Mouse (Mus musculus) forebrain, embryonic 14.5 days (tissue): Measurements from ENCODE around the gene Fntb. TPM values are rescaled to one million over a fixed set of nuclear protein-coding genes. Genes with fewer than 3 reads are reported as not detected.

Experiments
- ATAC-seq: fragments of 200-750 bp; cut with Nextera tagmentation; 2 replicates; pipeline ENCODE4 v1.8.0; 2017; ENCODE audit warnings: mild to moderate bottlenecking, moderate library complexity
- DNase-seq: peaks from one replicate; pipeline ENCODE4 v3.0.0-alpha.2; 2015; ENCODE audit warnings: low spot score
- H3K27ac ChIP-seq: fragments of 300-500 bp; sonication (generic); 2 replicates; pipeline ENCODE4 v1.5.1; 2014; ENCODE audit warnings: low read depth, mild to moderate bottlenecking, control low read depth, low read length, moderate library complexity
- H3K27me3 ChIP-seq: fragments of 300-500 bp; sonication (generic); replicated peaks from 2 replicates; pipeline ENCODE4 v1.6.1; 2014; ENCODE audit warnings: low read length, control low read depth, mixed read lengths; ENCODE audit not compliant: control insufficient read depth, insufficient read depth
- H3K36me3 ChIP-seq: fragments of 300-500 bp; sonication (generic); 2 replicates; pipeline ENCODE4 v1.6.1; 2014; ENCODE audit warnings: low read length, control low read depth; ENCODE audit not compliant: control insufficient read depth, insufficient read depth
- H3K4me1 ChIP-seq: fragments of 300-500 bp; sonication (generic); 2 replicates; pipeline ENCODE4 v1.6.1; 2014; ENCODE audit warnings: antibody characterized with exemption, low read length, control low read depth; ENCODE audit not compliant: control insufficient read depth, insufficient read depth
- H3K4me2 ChIP-seq: fragments of 300-500 bp; sonication (generic); 2 replicates; pipeline ENCODE4 v1.6.1; 2014; ENCODE audit warnings: mild to moderate bottlenecking, control low read depth, low read length
- H3K4me3 ChIP-seq: fragments of 300-500 bp; sonication (generic); 2 replicates; pipeline ENCODE4 v1.5.1; 2014; ENCODE audit warnings: low read depth, low read length, control low read depth
- H3K9ac ChIP-seq: fragments of 300-500 bp; sonication (generic); 2 replicates; pipeline ENCODE4 v1.6.1; 2014; ENCODE audit warnings: mild to moderate bottlenecking, low read length, control low read depth, moderate library complexity
- H3K9me3 ChIP-seq: fragments of 300-500 bp; sonication (generic); replicated peaks from 2 replicates; pipeline ENCODE4 v1.6.1; 2016; ENCODE audit warnings: low read length, control low read depth, mixed read lengths; ENCODE audit not compliant: control insufficient read depth
- WGBS: fragments of 180-500 bp; shearing (Covaris S2); extraction: QIAGEN DNeasy Blood & Tissue Kit; methylation state at CpG from one replicate; pipeline ENCODE4 v1.1.7; 2014; 5-methylcytosine and 5-hydroxymethylcytosine counted together
- polyA plus RNA-seq: library from polyadenylated mRNA; unstranded; fragments of >200 nt; fragmentation: Nextera tagmentation; extraction: Ambion mirVana; gene quantifications from 2 replicates; pipeline ENCODE4 v1.2.1, GENCODE M21; 2014

The Fntb gene
- polyA plus RNA-seq, 1 experiment from 2014 or later: 39.0 TPM

DNA sequence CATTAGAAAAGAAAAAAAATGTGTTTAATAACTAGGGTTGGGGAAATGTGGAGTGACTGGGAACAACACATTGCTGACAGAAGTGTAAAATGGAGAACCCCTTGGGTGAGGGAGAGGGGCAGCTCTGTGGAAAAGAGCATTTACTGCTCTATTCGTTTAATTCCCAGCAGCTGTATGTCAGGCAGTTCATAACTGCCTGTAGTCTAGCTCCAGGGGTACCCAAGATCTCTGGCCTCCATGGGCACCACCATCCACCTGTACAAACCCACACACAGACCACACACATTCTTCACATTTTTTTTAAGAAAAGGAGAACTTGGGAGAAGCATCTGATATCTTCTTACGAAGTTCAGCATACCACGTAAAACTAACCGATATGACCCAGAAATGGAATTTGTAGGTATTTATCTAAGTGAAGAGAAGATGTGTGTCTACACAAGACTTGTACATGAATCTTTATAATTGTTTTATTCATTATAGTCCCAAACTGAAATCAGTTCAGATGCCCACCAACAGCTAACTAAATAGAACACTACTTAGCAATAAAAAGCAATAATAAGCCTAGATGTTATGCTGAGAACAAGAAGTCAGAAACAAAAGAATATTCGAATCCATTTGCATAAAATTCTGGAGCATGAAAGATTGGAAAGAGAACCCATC lies 5.6 kb downstream of the Fntb start:
- H3K27ac ChIP-seq: no peak overlapping the region
- no peak overlapping the region for H3K4me3 ChIP-seq
- no peak for DNase-seq
- H3K4me1 ChIP-seq: peaks cover 4% of the 10 kb centered on the region; the same call in 1 of the 2 replicates
- no peak overlapping the region for H3K4me2 ChIP-seq
- 88% methylated on average over 5 of the region's 5 CpGs for WGBS
- ATAC-seq: no peak
- no peaks in the 10 kb centered on the region for H3K36me3 ChIP-seq
- no peaks in the 10 kb centered on the region for H3K9me3 ChIP-seq
- H3K27me3 ChIP-seq: no peaks in the 10 kb centered on the region
- no peak overlapping the region for H3K9ac ChIP-seq

DNA sequence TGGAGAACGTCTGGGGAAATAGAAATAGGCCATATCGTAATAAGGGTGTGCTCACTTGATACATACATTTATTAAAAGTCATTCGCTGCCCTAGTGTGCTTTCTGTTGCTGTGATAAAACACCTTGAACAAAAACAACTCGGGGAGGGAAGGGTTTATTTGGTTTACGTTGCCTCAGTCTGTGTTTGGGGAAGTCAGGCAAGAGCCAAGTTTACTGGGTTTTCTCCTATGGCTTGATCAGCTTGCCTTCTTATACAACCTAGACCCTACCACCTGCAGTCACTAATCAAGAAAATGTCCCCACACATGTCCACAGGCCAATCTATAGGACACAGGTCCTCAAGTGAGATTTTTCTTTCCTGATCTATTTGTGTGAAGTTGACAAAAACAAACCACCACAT lies 6.2 kb downstream of the Fntb start:
- Histone ChIP-seq H3K4me2 (no peak overlapping the region), H3K4me3 (no peak overlapping the region), H3K36me3 (no peaks in the 10 kb centered on the region), H3K9ac (no peak overlapping the region), H3K4me1 (no peaks in the 10 kb centered on the region), H3K27me3 (no peaks in the 10 kb centered on the region), H3K9me3 (no peaks in the 10 kb centered on the region), H3K27ac (no peak overlapping the region)
- ATAC-seq (no peak), DNase-seq (no peak)
- WGBS: 91% methylated on average over 5 of the region's 5 CpGs

DNA sequence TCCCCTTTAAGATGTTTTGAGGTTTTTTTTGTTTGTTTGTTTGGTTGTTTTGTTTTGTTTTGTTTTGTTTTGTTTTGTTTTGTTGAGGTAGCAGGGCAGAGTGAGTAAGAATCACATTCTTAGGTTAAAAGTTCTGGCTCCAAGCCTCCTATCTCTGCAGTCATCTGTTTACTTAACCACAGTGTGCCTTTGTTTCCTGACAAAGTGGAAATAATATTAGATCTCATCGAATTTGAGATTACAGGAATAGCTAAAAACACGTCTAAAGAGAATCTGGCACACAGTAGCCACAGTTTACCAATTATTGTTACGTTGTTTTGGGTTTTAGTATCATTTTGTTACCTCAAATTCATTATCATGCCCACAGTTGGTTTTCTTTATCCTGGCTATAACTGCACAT lies 9.3 kb downstream of the Fntb start:
- Histone ChIP-seq H3K9ac (no peak overlapping the region), H3K9me3 (no peaks in the 10 kb centered on the region), H3K27ac (no peak overlapping the region), H3K27me3 (no peaks in the 10 kb centered on the region), H3K36me3 (0 out of 2 replicates have a peak, but pooled peaks cover 3% of the 10 kb centered on the region), H3K4me2 (no peak overlapping the region), H3K4me3 (no peak overlapping the region), H3K4me1 (no peaks in the 10 kb centered on the region)
- ATAC-seq: no peak
- DNase-seq: no peak
- 83% methylated on average over 3 of the region's 3 CpGs for WGBS

DNA sequence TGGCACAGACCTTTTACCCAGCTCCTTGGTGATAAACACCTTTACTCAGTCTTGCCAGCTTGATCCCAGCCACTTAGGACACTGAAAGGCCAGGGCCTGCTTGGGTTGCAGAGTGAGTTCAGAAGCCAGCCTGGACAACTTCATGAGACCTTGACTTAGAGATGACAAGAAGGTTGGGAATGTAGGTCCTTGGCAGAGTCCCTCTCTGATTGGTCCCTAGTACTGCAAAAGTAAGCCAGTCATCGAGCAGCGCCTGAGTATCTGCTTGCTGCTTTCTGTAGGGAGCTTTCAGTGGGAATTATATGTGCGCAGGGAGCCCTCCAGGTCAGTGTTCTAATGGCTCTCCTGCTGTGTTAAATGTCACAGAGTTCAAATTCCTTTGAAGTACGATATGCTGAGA lies 9.7 kb downstream of the Fntb start:
- Histone ChIP-seq H3K4me1 (no peaks in the 10 kb centered on the region), H3K9me3 (no peaks in the 10 kb centered on the region), H3K27ac (no peak overlapping the region), H3K27me3 (no peaks in the 10 kb centered on the region), H3K9ac (no peak overlapping the region), H3K36me3 (0 out of 2 replicates have a peak, but pooled peaks cover 3% of the 10 kb centered on the region), H3K4me3 (no peak overlapping the region), H3K4me2 (no peak overlapping the region)
- WGBS: 73% methylated on average over 4 of the region's 4 CpGs
- no peak for ATAC-seq
- no peak for DNase-seq

DNA sequence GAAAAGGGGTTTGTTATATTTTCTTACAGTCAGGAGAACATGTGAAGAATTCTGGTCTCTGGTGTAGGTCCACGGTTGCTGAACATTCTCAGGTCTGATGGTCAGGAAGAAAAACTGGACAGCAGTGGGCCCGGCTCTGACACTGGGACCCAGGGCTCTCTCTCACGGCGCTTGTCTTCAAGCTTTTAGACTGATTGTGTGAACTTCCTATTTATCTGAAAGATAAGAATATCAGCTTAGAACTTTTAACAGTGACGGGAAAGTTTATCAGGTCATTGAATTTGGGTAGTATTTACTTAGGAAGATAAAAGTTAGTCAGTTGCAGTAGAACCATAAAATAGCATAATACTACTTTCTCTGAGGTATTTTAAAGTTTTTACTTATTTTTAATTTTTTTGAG lies 11.5 kb downstream of the Fntb start:
- no peak for DNase-seq
- H3K9ac ChIP-seq: no peak overlapping the region
- no peaks in the 10 kb centered on the region for H3K27me3 ChIP-seq
- H3K9me3 ChIP-seq: no peaks in the 10 kb centered on the region
- WGBS: 95% methylated on average over 5 of the region's 5 CpGs
- no peak for ATAC-seq
- H3K36me3 ChIP-seq: 0 out of 2 replicates have a peak, but pooled peaks cover 3% of the 10 kb centered on the region
- H3K27ac ChIP-seq: no peak overlapping the region
- no peak overlapping the region for H3K4me3 ChIP-seq
- H3K4me1 ChIP-seq: no peaks in the 10 kb centered on the region
- no peak overlapping the region for H3K4me2 ChIP-seq

DNA sequence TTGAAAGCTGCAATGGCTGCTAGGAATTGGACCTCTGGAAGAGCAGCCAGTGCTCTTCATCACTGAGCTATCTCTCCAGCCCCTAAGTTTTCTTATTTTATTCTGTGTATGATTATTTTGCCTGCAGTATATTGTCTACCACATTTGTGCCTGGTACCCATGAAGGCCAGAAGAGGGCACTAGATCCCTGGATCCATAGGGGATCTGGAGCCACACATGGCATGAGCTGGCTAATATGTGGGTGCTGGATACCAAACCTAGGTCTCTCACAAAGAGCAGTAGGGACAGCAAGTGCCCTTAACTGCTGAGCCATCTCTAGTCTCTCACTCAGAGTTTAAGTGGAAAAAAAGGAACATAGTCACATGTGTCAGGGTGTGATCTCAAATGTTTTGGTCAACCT lies 12.5 kb downstream of the Fntb start:
- H3K9me3 ChIP-seq: no peaks in the 10 kb centered on the region
- DNase-seq (no peak), ATAC-seq (no peak)
- 0 out of 2 replicates have a peak, but pooled peaks cover 3% of the 10 kb centered on the region for H3K36me3 ChIP-seq
- no peaks in the 10 kb centered on the region for H3K27me3 ChIP-seq
- no peaks in the 10 kb centered on the region for H3K4me1 ChIP-seq
- no peak overlapping the region for H3K9ac ChIP-seq
- no peak overlapping the region for H3K4me2 ChIP-seq
- H3K4me3 ChIP-seq: no peak overlapping the region
- no peak overlapping the region for H3K27ac ChIP-seq

DNA sequence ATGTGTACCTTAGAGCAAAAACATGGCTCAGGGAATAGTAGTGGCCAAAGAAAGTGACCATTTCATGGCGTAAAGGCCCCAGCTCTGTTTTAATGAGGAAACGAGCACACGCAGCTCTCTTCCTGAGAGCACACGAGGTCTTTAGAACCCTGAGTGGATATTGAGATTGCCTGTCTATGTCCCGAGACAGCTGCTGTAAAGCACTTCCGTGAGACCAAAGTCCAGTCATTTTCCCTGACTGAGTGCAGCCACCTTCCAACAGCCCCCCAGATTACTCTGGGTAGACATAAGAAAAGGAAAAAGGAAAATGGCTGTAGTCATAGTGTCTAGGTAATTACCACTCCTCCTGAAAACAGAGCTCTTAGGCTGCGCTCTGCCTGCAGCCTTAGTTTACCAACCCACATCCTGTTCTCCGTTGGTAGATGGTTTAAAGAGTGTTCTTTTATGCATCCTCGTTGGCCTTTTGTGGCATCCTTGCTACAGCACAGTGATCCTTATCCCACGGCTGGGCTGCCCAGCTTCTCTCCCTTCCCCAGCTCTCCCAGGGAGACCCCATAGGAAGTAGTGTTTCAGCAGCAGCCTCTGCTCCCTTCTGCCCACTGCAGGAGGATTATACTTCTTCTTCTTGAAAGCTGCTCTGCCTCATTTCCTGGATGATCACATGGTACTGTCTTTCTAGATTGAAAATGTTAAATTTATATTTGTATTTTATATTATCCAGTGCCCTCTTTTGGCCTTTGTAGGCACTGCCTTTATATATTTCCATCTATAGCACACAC lies 13.1 kb downstream of the Fntb start:
- DNase-seq (no peak), ATAC-seq (no peak)
- H3K4me2 ChIP-seq: no peak overlapping the region
- H3K27me3 ChIP-seq: no peaks in the 10 kb centered on the region
- H3K36me3 ChIP-seq: 0 out of 2 replicates have a peak, but pooled peaks cover 3% of the 10 kb centered on the region
- 87% methylated on average over 10 of the region's 10 CpGs for WGBS
- H3K27ac ChIP-seq: no peak overlapping the region
- no peak overlapping the region for H3K9ac ChIP-seq
- H3K4me1 ChIP-seq: no peaks in the 10 kb centered on the region
- H3K9me3 ChIP-seq: no peaks in the 10 kb centered on the region
- no peak overlapping the region for H3K4me3 ChIP-seq

DNA sequence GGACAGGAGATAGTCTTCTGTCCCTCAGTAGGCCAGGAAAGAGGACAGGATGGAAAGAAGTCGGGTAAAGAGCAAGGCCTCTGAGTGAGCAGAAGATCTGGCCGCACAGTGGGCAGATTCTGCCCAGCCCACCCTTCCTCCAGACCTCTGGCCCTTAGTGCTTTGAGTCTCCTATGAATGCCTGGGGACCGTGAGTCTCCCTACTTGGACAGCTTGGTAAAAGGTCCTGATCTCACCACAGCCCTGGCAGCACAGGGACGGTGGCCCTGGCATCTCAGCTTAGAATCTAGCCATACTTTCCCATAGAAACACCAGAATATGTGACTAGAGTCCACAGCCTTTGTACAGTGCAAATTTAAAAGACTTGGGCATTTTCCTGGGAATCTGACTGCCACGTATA lies 14.6 kb downstream of the Fntb start:
- ATAC-seq: no peak
- H3K4me3 ChIP-seq: no peak overlapping the region
- H3K9ac ChIP-seq: no peak overlapping the region
- no peaks in the 10 kb centered on the region for H3K27me3 ChIP-seq
- 88% methylated on average over 5 of the region's 5 CpGs for WGBS
- 0 out of 2 replicates have a peak, but pooled peaks cover 3% of the 10 kb centered on the region for H3K36me3 ChIP-seq
- H3K4me1 ChIP-seq: no peaks in the 10 kb centered on the region
- no peaks in the 10 kb centered on the region for H3K9me3 ChIP-seq
- H3K4me2 ChIP-seq: no peak overlapping the region
- DNase-seq: no peak
- H3K27ac ChIP-seq: no peak overlapping the region
